Mouse (Mus musculus): ENCODE data around the gene Wdr89.

DNA sequence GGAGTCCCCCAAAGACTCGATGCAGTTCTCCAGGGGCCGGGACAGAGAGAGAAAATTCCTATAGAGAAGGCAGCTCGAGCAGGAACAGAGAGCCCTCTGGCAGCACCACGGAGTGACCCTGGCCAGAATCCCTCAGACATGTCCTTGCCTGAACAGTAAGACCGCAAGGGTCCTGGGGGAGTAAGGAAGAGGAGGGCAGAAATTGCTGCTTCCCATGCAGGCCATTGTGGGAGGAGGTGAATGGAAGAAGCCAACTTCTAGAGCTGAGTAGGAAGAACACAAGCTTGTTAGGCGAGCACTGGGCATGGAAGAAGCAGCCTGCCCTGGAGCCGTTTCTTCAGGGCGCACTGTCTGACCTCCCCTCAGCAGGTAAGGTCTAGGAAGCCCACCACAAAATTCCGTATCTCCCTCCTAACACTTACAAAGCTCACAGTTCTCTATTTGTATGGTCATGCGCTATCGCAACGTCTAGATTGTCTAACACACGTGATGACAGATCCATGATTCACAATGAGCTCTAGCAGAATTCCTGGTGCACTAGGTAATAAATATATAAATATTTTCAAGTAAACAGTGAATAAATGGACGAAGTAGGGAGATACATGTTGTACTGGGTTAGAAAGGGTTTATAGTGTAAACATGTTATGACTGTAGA lies 32.9 kb upstream of the Wdr89 start:
- TF ChIP-seq CTCF (IDR thresholded peaks at IDR 0.05; ENCODE audit: low read depth) = no peak
- no peak for TF ChIP-seq EP300 (IDR thresholded peaks at IDR 0.05; ENCODE audit: low read depth)
